Mouse (Mus musculus) small intestine, adult 2 months (tissue): ENCODE results near the gene Armcx6.
"Not testable (repeated sequence)": the region's sequence is repeated elsewhere in the genome, so short reads cannot be mapped to it uniquely, and the experiment has no call there.

Source experiments
- CTCF ChIP-seq: fragments of 200-500 bp; IDR thresholded peaks from 2 replicates; pipeline ENCODE4 v1.5.1; 2012; ENCODE audit warnings: low read depth, mild to moderate bottlenecking, control low read depth, inconsistent platforms, low read length, moderate library complexity, mixed read lengths; ENCODE audit not compliant: insufficient replicate concordance, insufficient read length; ENCODE audit errors: extremely low read depth
- POLR2A ChIP-seq: fragments of 200-500 bp; IDR thresholded peaks from 2 replicates; pipeline ENCODE4 v1.6.1; 2012; ENCODE audit warnings: low read depth, mild to moderate bottlenecking, control low read depth, inconsistent platforms, low read length, moderate library complexity

DNA sequence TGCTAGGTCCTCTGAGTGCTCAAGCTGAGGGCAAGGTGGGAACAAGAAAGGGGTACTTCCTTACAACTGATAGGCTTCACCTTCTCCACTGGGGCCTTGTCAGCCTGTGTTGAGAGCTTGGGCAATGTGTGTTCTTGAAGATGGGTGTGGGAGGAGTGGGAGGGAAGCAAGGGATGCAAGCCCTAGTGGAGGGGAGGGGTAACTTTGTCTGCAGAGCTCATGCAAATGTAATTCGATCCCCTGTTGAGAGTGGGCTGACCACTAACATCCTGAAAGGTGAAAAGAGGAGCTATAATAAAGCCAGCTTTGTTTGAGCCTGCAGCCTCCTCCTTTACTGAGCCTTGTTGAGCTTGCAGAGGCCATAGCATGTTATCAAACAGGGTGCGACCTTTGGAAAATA, 27.5 kb downstream of the Armcx6 start:
- TF ChIP-seq POLR2A, CTCF: not testable (repeated sequence)
